Mouse (Mus musculus): Measurements from ENCODE around the gene Lrrc56. TPM values are rescaled to one million over a fixed set of nuclear protein-coding genes. Genes with fewer than 3 reads are reported as not detected.
"Not testable (repeated sequence)": the region's sequence is repeated elsewhere in the genome, so short reads cannot be mapped to it uniquely, and the experiment has no call there.

The Lrrc56 gene
- polyA plus RNA-seq, 1 experiment from 2014 or later, result 13.1 TPM

- ATAC-seq (ENCODE audit: low FRiP score, low read depth); H3K27me3 ChIP-seq; H3K4me2 ChIP-seq (replicated peaks); H3K9ac ChIP-seq (replicated peaks); H3K4me1 ChIP-seq; H3K27ac ChIP-seq (replicated peaks); H3K4me3 ChIP-seq; H3K9me3 ChIP-seq: not testable (repeated sequence)
- peaks cover 88% of the 10 kb centered on the region for H3K36me3 ChIP-seq
- over 99% methylated on average over 4 of the region's 4 CpGs for WGBS
These were observed 56.5 kb downstream of the Lrrc56 start for GRCm38 (mm10) chr7:141250486-141250885.

- no peaks in the 10 kb centered on the region for H3K9me3 ChIP-seq
- ATAC-seq (ENCODE audit: low FRiP score, low read depth), result no peak
- WGBS, result 91% methylated on average over 10 of the region's 10 CpGs
These were observed 62.2 kb downstream of the Lrrc56 start for GRCm38 (mm10) chr7:141256159-141256558.

More at GRCm38 (mm10) chr7:141256159-141256558, 62.2 kb downstream of the Lrrc56 start:
- Histone ChIP-seq H3K27ac (replicated peaks) (no peak overlapping the region), H3K4me1 (no peaks in the 10 kb centered on the region), H3K4me2 (replicated peaks) (no peak overlapping the region), H3K9ac (replicated peaks) (no peak overlapping the region), H3K27me3 (no peaks in the 10 kb centered on the region), H3K4me3 (no peak overlapping the region), H3K36me3 (peaks cover 88% of the 10 kb centered on the region)

MicroRNAs encoded within 50 kb of the gene (microRNA counts, 519-probe panel; counts per million panel counts)
- 6,088 counts per million, percentile 64 among the panel's probes with 10 or more counts for microRNA mmu-miR-210

Small RNA genes within 50 kb of the gene (microRNA-seq; reads per million reads assigned to microRNA genes)
- gene Mir210, result 748 reads per million, percentile 75 among the genes with 10 or more reads in this experiment

Other genes starting within 250 kb of the Lrrc56 start
- 0.93 and 0.94 TPM in 2 replicates for gene Ifitm5, start 243.9 kb upstream of the Lrrc56 start, polyA plus RNA-seq (2016; fragmentation: Nextera tagmentation; extraction: Ambion mirVana)
- gene Gm45717, start 238.2 kb upstream of the Lrrc56 start, polyA plus RNA-seq (2016; fragmentation: Nextera tagmentation; extraction: Ambion mirVana), result not detected in 2 replicates
- gene Ifitm2, start 238.2 kb upstream of the Lrrc56 start, polyA plus RNA-seq (2016; fragmentation: Nextera tagmentation; extraction: Ambion mirVana), result 175 and 198 TPM in 2 replicates
- gene Ifitm1, start 226.9 kb upstream of the Lrrc56 start, polyA plus RNA-seq (2016; fragmentation: Nextera tagmentation; extraction: Ambion mirVana), result 7.8 and 10.3 TPM in 2 replicates
- 16.2 and 17.9 TPM in 2 replicates for gene Ifitm3, start 183.4 kb upstream of the Lrrc56 start, polyA plus RNA-seq (2016; fragmentation: Nextera tagmentation; extraction: Ambion mirVana)
- gene Ifitm6, start 176.2 kb upstream of the Lrrc56 start, polyA plus RNA-seq (2016; fragmentation: Nextera tagmentation; extraction: Ambion mirVana), result 0.29 TPM in 1 of 2 replicates, not detected in the other
- gene Gm17387, start 165.0 kb upstream of the Lrrc56 start, polyA plus RNA-seq (2016; fragmentation: Nextera tagmentation; extraction: Ambion mirVana), result not detected in 2 replicates
- gene B4galnt4, start 133.1 kb upstream of the Lrrc56 start, polyA plus RNA-seq (2016; fragmentation: Nextera tagmentation; extraction: Ambion mirVana), result 41.9 and 45.3 TPM in 2 replicates
- gene Pkp3, start 115.9 kb upstream of the Lrrc56 start, polyA plus RNA-seq (2016; fragmentation: Nextera tagmentation; extraction: Ambion mirVana), result 1.6 and 1.8 TPM in 2 replicates
- 1.6 and 1.7 TPM in 2 replicates for gene Sigirr, start 93.6 kb upstream of the Lrrc56 start, polyA plus RNA-seq (2016; fragmentation: Nextera tagmentation; extraction: Ambion mirVana)
- not detected in 2 replicates for gene Ano9, start 76.4 kb upstream of the Lrrc56 start, polyA plus RNA-seq (2016; fragmentation: Nextera tagmentation; extraction: Ambion mirVana)
- gene Ptdss2, start 71.8 kb upstream of the Lrrc56 start, polyA plus RNA-seq (2016; fragmentation: Nextera tagmentation; extraction: Ambion mirVana), result 67.5 and 76.6 TPM in 2 replicates
- 47.4 and 54.9 TPM in 2 replicates for gene Rnh1, start 21.3 kb upstream of the Lrrc56 start, polyA plus RNA-seq (2016; fragmentation: Nextera tagmentation; extraction: Ambion mirVana)
- 93.4 and 96.4 TPM in 2 replicates for gene Hras, start 152 bp upstream of the Lrrc56 start, polyA plus RNA-seq (2016; fragmentation: Nextera tagmentation; extraction: Ambion mirVana)
- 3.7 and 3.8 TPM in 2 replicates for gene Lmntd2, start 19.9 kb downstream of the Lrrc56 start, polyA plus RNA-seq (2016; fragmentation: Nextera tagmentation; extraction: Ambion mirVana)
- 40.1 and 40.6 TPM in 2 replicates for gene Rassf7, start 21.7 kb downstream of the Lrrc56 start, polyA plus RNA-seq (2016; fragmentation: Nextera tagmentation; extraction: Ambion mirVana)
- 107 and 112 TPM in 2 replicates for gene Phrf1, start 34.6 kb downstream of the Lrrc56 start, polyA plus RNA-seq (2016; fragmentation: Nextera tagmentation; extraction: Ambion mirVana)
- 0.81 and 0.84 TPM in 2 replicates for gene Irf7, start 72.3 kb downstream of the Lrrc56 start, polyA plus RNA-seq (2016; fragmentation: Nextera tagmentation; extraction: Ambion mirVana)
- gene Cdhr5, start 82.6 kb downstream of the Lrrc56 start, polyA plus RNA-seq (2016; fragmentation: Nextera tagmentation; extraction: Ambion mirVana), result not detected in 2 replicates
- 0.64 and 1.3 TPM in 2 replicates for gene Sct, start 85.0 kb downstream of the Lrrc56 start, polyA plus RNA-seq (2016; fragmentation: Nextera tagmentation; extraction: Ambion mirVana)
- 0.39 and 0.68 TPM in 2 replicates for gene Drd4, start 97.8 kb downstream of the Lrrc56 start, polyA plus RNA-seq (2016; fragmentation: Nextera tagmentation; extraction: Ambion mirVana)
- gene Deaf1, start 133.5 kb downstream of the Lrrc56 start, polyA plus RNA-seq (2016; fragmentation: Nextera tagmentation; extraction: Ambion mirVana), result 85.9 and 88.3 TPM in 2 replicates
- gene Tmem80, start 133.6 kb downstream of the Lrrc56 start, polyA plus RNA-seq (2016; fragmentation: Nextera tagmentation; extraction: Ambion mirVana), result 64.9 and 68.9 TPM in 2 replicates
- 0.86 and 1.4 TPM in 2 replicates for gene Eps8l2, start 144.7 kb downstream of the Lrrc56 start, polyA plus RNA-seq (2016; fragmentation: Nextera tagmentation; extraction: Ambion mirVana)
- gene Taldo1, start 198.0 kb downstream of the Lrrc56 start, polyA plus RNA-seq (2016; fragmentation: Nextera tagmentation; extraction: Ambion mirVana), result 362 and 364 TPM in 2 replicates
- gene Gatd1, start 220.0 kb downstream of the Lrrc56 start, polyA plus RNA-seq (2016; fragmentation: Nextera tagmentation; extraction: Ambion mirVana), result 47.0 and 48.2 TPM in 2 replicates
- 19.3 and 22.7 TPM in 2 replicates for gene Cend1, start 235.3 kb downstream of the Lrrc56 start, polyA plus RNA-seq (2016; fragmentation: Nextera tagmentation; extraction: Ambion mirVana)
- gene Slc25a22, start 243.7 kb downstream of the Lrrc56 start, polyA plus RNA-seq (2016; fragmentation: Nextera tagmentation; extraction: Ambion mirVana), result 52.6 and 52.7 TPM in 2 replicates
- gene Pidd1, start 249.9 kb downstream of the Lrrc56 start, polyA plus RNA-seq (2016; fragmentation: Nextera tagmentation; extraction: Ambion mirVana), result 9.6 and 12.3 TPM in 2 replicates